Mouse (Mus musculus): Measurements from ENCODE around the gene Lmo3.

The Lmo3 gene

GRCm38 (mm10) chr6:138581734-138582505 is at the start of gene Lmo3:
TSS of gene Lmo3 (minus strand) at chr6:138581968.
- no peak for DNase-seq (ENCODE audit: low spot score in 2 of 2)

GRCm38 (mm10) chr6:138620786-138621185 is 39.0 kb upstream of the Lmo3 start:
- DNase-seq (ENCODE audit: low spot score in 2 of 2): no peak

GRCm38 (mm10) chr6:138618396-138618795 is 36.6 kb upstream of the Lmo3 start:
- DNase-seq (ENCODE audit: low spot score in 2 of 2): no peak

GRCm38 (mm10) chr6:138597016-138597415 is 15.2 kb upstream of the Lmo3 start:
- no peak for DNase-seq (ENCODE audit: low spot score in 2 of 2)

GRCm38 (mm10) chr6:138595991-138596698 is 14.4 kb upstream of the Lmo3 start:
- no peak for DNase-seq (ENCODE audit: low spot score in 2 of 2)

- peak in 1 of 2 experiments; percentile 1 for DNase-seq (ENCODE audit: low spot score in 2 of 2)
Observed at GRCm38 (mm10) chr6:138583314-138583713, 1.5 kb upstream of the Lmo3 start.

- DNase-seq (ENCODE audit: low spot score in 2 of 2): no peak
Observed at GRCm38 (mm10) chr6:138582506-138583000, 785 bp upstream of the Lmo3 start.

- DNase-seq (ENCODE audit: low spot score in 2 of 2): no peak
Observed at GRCm38 (mm10) chr6:138580491-138581076, 1.2 kb downstream of the Lmo3 start.

- no peak for DNase-seq (ENCODE audit: low spot score in 2 of 2)
Observed at GRCm38 (mm10) chr6:138563416-138563815, 18.4 kb downstream of the Lmo3 start.

GRCm38 (mm10) chr6:138552144-138552543 is 29.6 kb downstream of the Lmo3 start:
- no peak for DNase-seq (ENCODE audit: low spot score in 2 of 2)

GRCm38 (mm10) chr6:138534879-138535278 is 46.9 kb downstream of the Lmo3 start:
- DNase-seq (ENCODE audit: low spot score in 2 of 2): no peak

GRCm38 (mm10) chr6:138506642-138507041 is 75.1 kb downstream of the Lmo3 start:
- no peak for DNase-seq (ENCODE audit: low spot score in 2 of 2)

- DNase-seq (ENCODE audit: low spot score in 2 of 2): no peak
Observed at GRCm38 (mm10) chr6:138503946-138504345, 77.8 kb downstream of the Lmo3 start.

GRCm38 (mm10) chr6:138482834-138483233 is 98.9 kb downstream of the Lmo3 start:
- DNase-seq (ENCODE audit: low spot score in 2 of 2): no peak

GRCm38 (mm10) chr6:138477611-138478010 is 104.2 kb downstream of the Lmo3 start:
- DNase-seq (ENCODE audit: low spot score in 2 of 2): peak; percentile 36 to 39

GRCm38 (mm10) chr6:138469204-138469603 is 112.6 kb downstream of the Lmo3 start:
- no peak for DNase-seq (ENCODE audit: low spot score in 2 of 2)

GRCm38 (mm10) chr6:138444515-138445048 is 137.2 kb downstream of the Lmo3 start:
- no peak for DNase-seq (ENCODE audit: low spot score in 2 of 2)

GRCm38 (mm10) chr6:138437351-138437750 is 144.4 kb downstream of the Lmo3 start:
- no peak for DNase-seq (ENCODE audit: low spot score in 2 of 2)

- DNase-seq (ENCODE audit: low spot score in 2 of 2): no peak
Observed at GRCm38 (mm10) chr6:138436813-138437212, 145.0 kb downstream of the Lmo3 start.

- no peak for DNase-seq (ENCODE audit: low spot score in 2 of 2)
Observed at GRCm38 (mm10) chr6:138427394-138427793, 154.4 kb downstream of the Lmo3 start.

- DNase-seq (ENCODE audit: low spot score in 2 of 2): no peak
Observed at GRCm38 (mm10) chr6:138426894-138427293, 154.9 kb downstream of the Lmo3 start.

GRCm38 (mm10) chr6:138424514-138425225 is 157.1 kb downstream of the Lmo3 start:
- DNase-seq (ENCODE audit: low spot score in 2 of 2): no peak
